Comparison of ENCODE assay signal across 8 mouse cellular contexts in genomic region chr4:154159002-154159401, GRCm38 (mm10). TPM values are rescaled to one million over a fixed set of nuclear protein-coding genes. Genes with fewer than 3 reads are reported as not detected.
DNase-seq lines count a peak whose midpoint lies in the region; ATAC-seq and TF ChIP-seq lines count a peak whose summit lies in the region.

No protein-coding gene starts in this region.

- peaks cover 16% of the 10 kb centered on the region for H3K4me1 ChIP-seq in embryonic facial prominence, embryonic 12.5 days
- H3K4me1 ChIP-seq in heart, adult 2 months (ENCODE audit: control insufficient read depth, insufficient read depth, low read length), result peaks cover 8% of the 10 kb centered on the region
- peaks cover 22% of the 10 kb centered on the region for H3K4me1 ChIP-seq in limb, embryonic 13.5 days
- peaks cover 19% of the 10 kb centered on the region for H3K4me1 ChIP-seq in midbrain, embryonic 16.5 days (ENCODE audit: control insufficient read depth, insufficient read depth, low read length)

- intact Hi-C loops in heart, adult 2 months (cut with DNase I), result loop anchor here (2.0 to 5.0 kb wide), 3 partner anchors 16 to 147 kb away; partner anchors contain the start of genes Lrrc47 and Wrap73

- H3K27ac ChIP-seq in embryonic facial prominence, embryonic 12.5 days, result no peak overlapping the region
- no peak overlapping the region for H3K27ac ChIP-seq in heart, adult 2 months
- H3K27ac ChIP-seq in limb, embryonic 13.5 days, result no peak overlapping the region
- no peak overlapping the region for H3K27ac ChIP-seq in midbrain, embryonic 16.5 days (ENCODE audit: low read length)

- 20% methylated on average over 6 of the region's 6 CpGs for WGBS in embryonic facial prominence, embryonic 12.5 days
- 10% methylated on average over 6 of the region's 6 CpGs for WGBS in heart, adult 2 months
- WGBS in limb, embryonic 13.5 days, result 17% methylated on average over 6 of the region's 6 CpGs
- WGBS in midbrain, embryonic 16.5 days, result 15% methylated on average over 6 of the region's 6 CpGs

- no peak; the same call in 1 of the 2 replicates for TF ChIP-seq CTCF in heart, adult 2 months (IDR thresholded peaks at IDR 0.05)

- H3K9ac ChIP-seq in embryonic facial prominence, embryonic 12.5 days, result no peak overlapping the region
- H3K9ac ChIP-seq in heart, adult 2 months (ENCODE audit: low read depth, low read length), result no peak overlapping the region
- H3K9ac ChIP-seq in limb, embryonic 13.5 days, result no peak overlapping the region
- H3K9ac ChIP-seq in midbrain, embryonic 16.5 days (ENCODE audit: low read depth, low read length), result peak overlapping the region; percentile 86; the same call in 1 of the 2 replicates

- no peak for TF ChIP-seq POLR2A in heart, adult 2 months (IDR thresholded peaks at IDR 0.05; ENCODE audit: insufficient read depth, low read depth, low read length)

- H3K4me3 ChIP-seq in embryonic facial prominence, embryonic 12.5 days, result no peak overlapping the region
- H3K4me3 ChIP-seq in heart, adult 2 months, result no peak overlapping the region; the same call in 1 of the 2 replicates
- peak overlapping the region; percentile 89; the same call in 1 of the 2 replicates for H3K4me3 ChIP-seq in limb, embryonic 13.5 days
- no peak overlapping the region for H3K4me3 ChIP-seq in midbrain, embryonic 16.5 days (ENCODE audit: low read depth, low read length)

- H3K27me3 ChIP-seq in embryonic facial prominence, embryonic 12.5 days, result no peaks in the 10 kb centered on the region
- H3K27me3 ChIP-seq in heart, adult 2 months (ENCODE audit: control insufficient read depth, insufficient read depth, low read length), result no peaks in the 10 kb centered on the region
- H3K27me3 ChIP-seq in limb, embryonic 13.5 days, result no peaks in the 10 kb centered on the region
- H3K27me3 ChIP-seq in midbrain, embryonic 16.5 days (ENCODE audit: control insufficient read depth, insufficient read depth, low read depth, low read length), result no peaks in the 10 kb centered on the region

- no peaks in the 10 kb centered on the region for H3K9me3 ChIP-seq in embryonic facial prominence, embryonic 12.5 days
- H3K9me3 ChIP-seq in limb, embryonic 13.5 days, result no peaks in the 10 kb centered on the region
- no peaks in the 10 kb centered on the region for H3K9me3 ChIP-seq in midbrain, embryonic 16.5 days (replicated peaks; ENCODE audit: control insufficient read depth, low read length, poor library complexity, severe bottlenecking)

- TF ChIP-seq EP300 in heart, adult 2 months (IDR thresholded peaks at IDR 0.05; ENCODE audit: insufficient read depth, low read depth, low read length), result no peak

- ATAC-seq in embryonic facial prominence, embryonic 12.5 days (ENCODE audit: insufficient number of reproducible peaks, insufficient read depth, low FRiP score, low TSS enrichment), result no peak
- no peak for ATAC-seq in limb, embryonic 13.5 days (ENCODE audit: low FRiP score, low read depth)
- ATAC-seq in midbrain, embryonic 16.5 days, result no peak

- H3K79me2 ChIP-seq in heart, adult 2 months (replicated peaks; ENCODE audit: control insufficient read depth, insufficient read depth, low read length), result peaks cover 3% of the 10 kb centered on the region

- H3K36me3 ChIP-seq in embryonic facial prominence, embryonic 12.5 days, result peaks cover 46% of the 10 kb centered on the region
- no peaks in the 10 kb centered on the region for H3K36me3 ChIP-seq in heart, adult 2 months (ENCODE audit: control insufficient read depth, insufficient read depth, low read length)
- H3K36me3 ChIP-seq in limb, embryonic 13.5 days, result peaks cover 49% of the 10 kb centered on the region
- peaks cover 17% of the 10 kb centered on the region; the same call in 1 of the 2 replicates for H3K36me3 ChIP-seq in midbrain, embryonic 16.5 days (ENCODE audit: control insufficient read depth, insufficient read depth, low read length)

- peak; percentile 90 for DNase-seq in 3T3-L1 (ENCODE audit: low read depth, low spot score)
- DNase-seq in adrenal gland, postnatal 10 days, result peak; percentile 92
- DNase-seq in heart, adult 2 months, result peak; percentile 81 to 83
- DNase-seq in kidney, adult 9 months, result peak; percentile 90
- DNase-seq in spleen, postnatal 14 days (ENCODE audit: low spot score in 2 of 2), result peak; percentile 76 to 88

- H3K4me2 ChIP-seq in embryonic facial prominence, embryonic 12.5 days (replicated peaks), result peak overlapping the region; percentile 79; the same call in 1 of the 2 replicates
- peak overlapping the region; percentile 86 for H3K4me2 ChIP-seq in limb, embryonic 13.5 days (replicated peaks)
- peak overlapping the region; percentile 73 for H3K4me2 ChIP-seq in midbrain, embryonic 16.5 days (ENCODE audit: low read length)

RNA-seq across cellular contexts. Expression of gene Tprgl, which starts 1.5 kb away (rescaled TPM):
- total RNA-seq in adrenal gland, postnatal 10 days (2021), result 100 to 1,000 TPM; 111 to 120 TPM
- 144 and 146 TPM in 2 replicates for polyA plus RNA-seq in embryonic facial prominence, embryonic 12.5 days (2016; fragmentation: Nextera tagmentation; extraction: Ambion mirVana)
- total RNA-seq in heart, adult 2 months (2021), result 100 to 1,000 TPM; 121 to 130 TPM
- 147 and 204 TPM in 2 replicates for polyA plus RNA-seq in heart, adult 2 months (2012; rRNA removed)
- polyA plus RNA-seq in limb, embryonic 13.5 days (2015; fragmentation: Nextera tagmentation; extraction: Ambion mirVana), result 117 and 118 TPM in 2 replicates
- 214 and 223 TPM in 2 replicates for polyA plus RNA-seq in midbrain, embryonic 16.5 days (2015; fragmentation: Nextera tagmentation; extraction: Ambion mirVana)

RNA-seq across cellular contexts. Expression of gene Megf6, which starts 11.5 kb away (rescaled TPM):
- total RNA-seq in adrenal gland, postnatal 10 days (2021), result 10 to 100 TPM in 1 of 2 experiments, 1 to 10 TPM in 1; 9.5 to 10.3 TPM
- polyA plus RNA-seq in embryonic facial prominence, embryonic 12.5 days (2016; fragmentation: Nextera tagmentation; extraction: Ambion mirVana), result 60.5 and 63.2 TPM in 2 replicates
- 1 to 10 TPM; 4.1 to 4.9 TPM for total RNA-seq in heart, adult 2 months (2021)
- polyA plus RNA-seq in heart, adult 2 months (2012; rRNA removed), result 4.3 and 4.5 TPM in 2 replicates
- polyA plus RNA-seq in limb, embryonic 13.5 days (2015; fragmentation: Nextera tagmentation; extraction: Ambion mirVana), result 61.7 and 70.0 TPM in 2 replicates
- polyA plus RNA-seq in midbrain, embryonic 16.5 days (2015; fragmentation: Nextera tagmentation; extraction: Ambion mirVana), result 9.3 and 10.6 TPM in 2 replicates

RNA-seq across cellular contexts. Expression of gene Wrap73, which starts 16.8 kb away (rescaled TPM):
- total RNA-seq in adrenal gland, postnatal 10 days (2021), result 10 to 100 TPM; 15.2 to 19.1 TPM
- polyA plus RNA-seq in embryonic facial prominence, embryonic 12.5 days (2016; fragmentation: Nextera tagmentation; extraction: Ambion mirVana), result 49.8 TPM in 2 replicates
- total RNA-seq in heart, adult 2 months (2021), result 10 to 100 TPM; 11.8 to 12.3 TPM
- polyA plus RNA-seq in heart, adult 2 months (2012; rRNA removed), result 16.9 and 17.9 TPM in 2 replicates
- 47.8 and 48.4 TPM in 2 replicates for polyA plus RNA-seq in limb, embryonic 13.5 days (2015; fragmentation: Nextera tagmentation; extraction: Ambion mirVana)
- 43.5 and 45.6 TPM in 2 replicates for polyA plus RNA-seq in midbrain, embryonic 16.5 days (2015; fragmentation: Nextera tagmentation; extraction: Ambion mirVana)

RNA-seq across cellular contexts. Expression of gene Trp73, which starts 19.0 kb away (rescaled TPM):
- under 1 TPM in 1 of 2 experiments, not detected in 1; 0.15 TPM for total RNA-seq in adrenal gland, postnatal 10 days (2021)
- 1.5 and 2.3 TPM in 2 replicates for polyA plus RNA-seq in embryonic facial prominence, embryonic 12.5 days (2016; fragmentation: Nextera tagmentation; extraction: Ambion mirVana)
- total RNA-seq in heart, adult 2 months (2021), result not detected
- 0.39 TPM in 1 of 2 replicates, not detected in the other for polyA plus RNA-seq in heart, adult 2 months (2012; rRNA removed)
- 1.6 and 1.7 TPM in 2 replicates for polyA plus RNA-seq in limb, embryonic 13.5 days (2015; fragmentation: Nextera tagmentation; extraction: Ambion mirVana)
- polyA plus RNA-seq in midbrain, embryonic 16.5 days (2015; fragmentation: Nextera tagmentation; extraction: Ambion mirVana), result 0.90 and 1.1 TPM in 2 replicates
